Mouse (Mus musculus) CH12.LX (cell line): Measurements from ENCODE around the gene Slain1. TPM values are rescaled to one million over a fixed set of nuclear protein-coding genes. Genes with fewer than 3 reads are reported as not detected.

Experiments
- DNase-seq: peaks from one replicate; pipeline ENCODE4 v3.0.0-alpha.2; 2013; ENCODE audit errors: extremely low read depth
- H3K27ac ChIP-seq: 2 replicates; pipeline ENCODE4 v1.5.1; 2012; ENCODE audit warnings: low read depth, mild to moderate bottlenecking, control low read depth, moderate library complexity; ENCODE audit not compliant: insufficient read depth
- H3K27me3 ChIP-seq: replicated peaks from 2 replicates; pipeline ENCODE3; 2012; ENCODE audit warnings: inconsistent platforms
- H3K36me3 ChIP-seq, 2 experiments: replicated peaks in 1 of 2; 2 replicates each; pipeline versions ENCODE3 to v1.6.1; 2012; ENCODE audit warnings: inconsistent platforms in 1 of 2, low read length in 1 of 2, mild to moderate bottlenecking in 1 of 2, mixed read lengths in 1 of 2, moderate library complexity in 1 of 2; ENCODE audit not compliant: control insufficient read depth in 1 of 2, insufficient read depth in 1 of 2
- H3K4me1 ChIP-seq, 2 experiments: 2 replicates each; pipeline ENCODE4 v1.6.1; 2012; ENCODE audit warnings: inconsistent platforms in 1 of 2, moderate library complexity in 1 of 2; ENCODE audit not compliant: insufficient read depth in 2 of 2, control insufficient read depth in 1 of 2
- H3K4me2 ChIP-seq: 2 replicates; pipeline ENCODE4 v1.6.1; 2012; ENCODE audit warnings: low read depth, mild to moderate bottlenecking, control low read depth; ENCODE audit not compliant: poor library complexity, insufficient read depth, severe bottlenecking
- H3K4me3 ChIP-seq, 3 experiments: fragments of 150-350 bp in 1 of 3; sonication (generic) in 1 of 3; replicated peaks in 1 of 3; 2 replicates each; pipeline versions ENCODE3 to v1.5.1; 2011 to 2012; ENCODE audit warnings: low read depth in 2 of 3, low read length in 2 of 3, mild to moderate bottlenecking in 2 of 3, moderate library complexity in 2 of 3, control low read depth in 1 of 3, improper control_type of control experiment in 1 of 3, inconsistent platforms in 1 of 3, mixed read lengths in 1 of 3; ENCODE audit not compliant: poor library complexity in 1 of 3
- H3K79me2 ChIP-seq: replicated peaks from 2 replicates; pipeline ENCODE4 v1.6.1; 2012; ENCODE audit warnings: mild to moderate bottlenecking, moderate library complexity; ENCODE audit not compliant: control insufficient read depth, poor library complexity, insufficient read depth, severe bottlenecking; ENCODE audit errors: extremely low read depth
- H3K9ac ChIP-seq: 2 replicates; pipeline ENCODE4 v1.6.1; 2012; ENCODE audit warnings: low read depth, mild to moderate bottlenecking, control low read depth, moderate library complexity; ENCODE audit not compliant: insufficient read depth
- H3K9me3 ChIP-seq: replicated peaks from 2 replicates; pipeline ENCODE3; 2012; ENCODE audit warnings: low read length, inconsistent platforms, mixed read lengths
- BHLHE40 ChIP-seq: IDR thresholded peaks from 2 replicates; pipeline ENCODE4 v1.6.1; 2011; ENCODE audit warnings: mild to moderate bottlenecking, low read depth, low read length, improper control_type of control experiment
- CHD1 ChIP-seq: IDR thresholded peaks from 2 replicates; pipeline ENCODE4 v1.6.1; 2012; ENCODE audit warnings: low read depth, low read length, improper control_type of control experiment, inconsistent platforms
- CHD2 ChIP-seq: IDR thresholded peaks from 2 replicates; pipeline ENCODE4 v1.6.1; 2011; ENCODE audit warnings: low read length, improper control_type of control experiment
- E2F4 ChIP-seq: IDR thresholded peaks from 2 replicates; pipeline ENCODE4 v1.6.1; 2011; ENCODE audit warnings: low read depth, low read length, improper control_type of control experiment; ENCODE audit not compliant: insufficient replicate concordance
- EP300 ChIP-seq: IDR thresholded peaks from 2 replicates; pipeline ENCODE4 v1.6.1; 2011; ENCODE audit warnings: low read length, improper control_type of control experiment
- ETS1 ChIP-seq: conservative IDR thresholded peaks from 2 replicates; pipeline ENCODE4 v1.6.1; 2012; ENCODE audit warnings: low read depth, mild to moderate bottlenecking, inconsistent platforms, low read length, improper control_type of control experiment, moderate library complexity
- GABPA ChIP-seq: IDR thresholded peaks from 2 replicates; pipeline ENCODE4 v1.6.1; 2012; ENCODE audit warnings: low read depth, low read length, improper control_type of control experiment, inconsistent platforms; ENCODE audit not compliant: insufficient replicate concordance
- KAT2A ChIP-seq: IDR thresholded peaks from 2 replicates; pipeline ENCODE4 v1.6.1; 2012; ENCODE audit warnings: low read length, improper control_type of control experiment, inconsistent platforms; ENCODE audit not compliant: insufficient replicate concordance
- MAFK ChIP-seq: IDR thresholded peaks from 2 replicates; pipeline ENCODE4 v1.6.1; 2011; ENCODE audit warnings: low read length, improper control_type of control experiment; ENCODE audit not compliant: insufficient replicate concordance
- MAX ChIP-seq: IDR thresholded peaks from 2 replicates; pipeline ENCODE4 v1.6.1; 2011; ENCODE audit warnings: low read length, improper control_type of control experiment
- MAZ ChIP-seq: IDR thresholded peaks from 2 replicates; pipeline ENCODE4 v1.6.1; 2012; ENCODE audit warnings: low read depth, mild to moderate bottlenecking, inconsistent platforms, low read length, improper control_type of control experiment, moderate library complexity
- MEF2A ChIP-seq: IDR thresholded peaks from 2 replicates; pipeline ENCODE4 v1.6.1; 2014; ENCODE audit warnings: low read depth, mild to moderate bottlenecking, inconsistent platforms, low read length, improper control_type of control experiment, borderline replicate concordance
- NELFE ChIP-seq: IDR thresholded peaks from 2 replicates; pipeline ENCODE4 v1.6.1; 2011; ENCODE audit warnings: low read depth, low read length, improper control_type of control experiment
- POLR2AphosphoS2 ChIP-seq: IDR thresholded peaks from 2 replicates; pipeline ENCODE4 v1.6.1; 2011; ENCODE audit warnings: low read depth, low read length, improper control_type of control experiment
- SIN3A ChIP-seq: IDR thresholded peaks from 2 replicates; pipeline ENCODE4 v1.6.1; 2012; ENCODE audit warnings: low read length, improper control_type of control experiment, inconsistent platforms
- TCF12 ChIP-seq: IDR thresholded peaks from 2 replicates; pipeline ENCODE4 v1.6.1; 2014; ENCODE audit warnings: low read depth, mild to moderate bottlenecking, inconsistent platforms, low read length, improper control_type of control experiment
- USF2 ChIP-seq: conservative IDR thresholded peaks from 2 replicates; pipeline ENCODE4 v1.6.1; 2011; ENCODE audit warnings: low read depth, low read length, improper control_type of control experiment
- ZC3H11A ChIP-seq: IDR thresholded peaks from 2 replicates; pipeline ENCODE4 v1.6.1; 2012; ENCODE audit warnings: low read depth, mild to moderate bottlenecking, inconsistent platforms, low read length, improper control_type of control experiment
- ZKSCAN1 ChIP-seq: IDR thresholded peaks from 2 replicates; pipeline ENCODE4 v1.6.1; 2012; ENCODE audit warnings: low read depth, inconsistent platforms, low read length, improper control_type of control experiment, borderline replicate concordance
- ZNF384 ChIP-seq: IDR thresholded peaks from 2 replicates; pipeline ENCODE4 v1.6.1; 2012; ENCODE audit warnings: low read depth, low read length, improper control_type of control experiment, inconsistent platforms
- dilution Hi-C: fragments of 300-500 bp; cut with MboI; formaldehyde crosslinking; loops from 2 replicates; pipeline ENCODE4 v1.14.3; 2020; ENCODE audit warnings: low sequenced_read_pairs; ENCODE audit not compliant: extremely low pct_unique_long_range_greater_than_20kb, extremely low pct_ligation_motif_present
- in situ Hi-C: fragments of 300-500 bp; cut with MboI; formaldehyde crosslinking; loops from 3 replicates; pipeline ENCODE4 v1.14.3; 2019; ENCODE audit warnings: low sequenced_read_pairs, low pct_ligation_motif_present, low pct_unique_long_range_greater_than_20kb, mixed read lengths
- polyA plus RNA-seq: library from polyadenylated mRNA; unstranded; fragments of >175 nt; gene quantifications from 2 replicates; pipeline ENCODE4 v1.2.1, GENCODE M21; 2012; ENCODE audit warnings: low read depth; ENCODE audit not compliant: insufficient read length
- total RNA-seq, 2 experiments: library from RNA; depleted of rRNA; stranded (reverse); fragments of 300-350 nt in 1 of 2; fragments of >200 nt in 1 of 2; gene quantifications; 2 replicates each; pipeline ENCODE4 v1.2.3; 2012 to 2014

Slain1 gene
- total and polyA plus RNA-seq, 3 experiments, result 13.1 to 15.9 (median 13.6) TPM

- DNase-seq, result no peak
- no peaks in the 10 kb centered on the region for H3K9me3 ChIP-seq
- no peak overlapping the region for H3K4me2 ChIP-seq
- dilution Hi-C loops, result no loop called here
- H3K9ac ChIP-seq, result no peak overlapping the region
- peaks cover 15% of the 10 kb centered on the region for H3K79me2 ChIP-seq
- H3K36me3 ChIP-seq, result no peaks in the 10 kb centered on the region
- no peak for TF ChIP-seq POLR2AphosphoS2
- no peak for TF ChIP-seq TCF12
- no peak for TF ChIP-seq KAT2A
- TF ChIP-seq ZKSCAN1, result no peak
- TF ChIP-seq USF2, result no peak
- TF ChIP-seq MAZ, result no peak
- TF ChIP-seq BHLHE40, result no peak
- TF ChIP-seq CHD2, result no peak
- TF ChIP-seq GABPA, result no peak
- no peak for TF ChIP-seq NELFE
- TF ChIP-seq ZC3H11A, result no peak
- TF ChIP-seq SIN3A, result no peak
- TF ChIP-seq MAX, result no peak
- no peak for TF ChIP-seq ETS1
- TF ChIP-seq MEF2A, result no peak
- TF ChIP-seq EP300, result no peak
- no peak for TF ChIP-seq MAFK
- no peak for TF ChIP-seq E2F4
- H3K27me3 ChIP-seq, result peaks cover 1% of the 10 kb centered on the region
- no peak overlapping the region for H3K27ac ChIP-seq
- in situ Hi-C loops, result no loop called here
- peaks cover 3 to 28% of the 10 kb centered on the region in 2 experiments; a peak in 3 of 4 replicates for H3K4me1 ChIP-seq
- H3K4me3 ChIP-seq, result no peak overlapping the region
Observed at GRCm38 (mm10) chr14:103647981-103648380, 2.0 kb upstream of the Slain1 start.

- peaks cover 3 to 28% of the 10 kb centered on the region in 2 experiments; a peak in 3 of 4 replicates for H3K4me1 ChIP-seq
- H3K27me3 ChIP-seq, result peaks cover 1% of the 10 kb centered on the region
- in situ Hi-C loops, result no loop called here
- H3K9me3 ChIP-seq, result no peaks in the 10 kb centered on the region
- dilution Hi-C loops, result no loop called here
- no peak overlapping the region for H3K4me3 ChIP-seq
- no peak overlapping the region for H3K9ac ChIP-seq
- H3K27ac ChIP-seq, result no peak overlapping the region
- no peak overlapping the region for H3K4me2 ChIP-seq
- DNase-seq, result no peak
- no peaks in the 10 kb centered on the region for H3K36me3 ChIP-seq
- H3K79me2 ChIP-seq, result peaks cover 22% of the 10 kb centered on the region
- TF ChIP-seq ZNF384 (peak; percentile 20; the same call in 1 of the 2 replicates), CHD1 (no peak), MAZ (no peak)
Observed at GRCm38 (mm10) chr14:103648623-103649255, 1.3 kb upstream of the Slain1 start.
